Mouse (Mus musculus) embryonic facial prominence, embryonic 14.5 days (tissue): ENCODE results near the gene Ptprs. TPM values are rescaled to one million over a fixed set of nuclear protein-coding genes. Genes with fewer than 3 reads are reported as not detected.
A peak's percentile ranks its signal among the peaks of the same experiment; 100 is the strongest.
"Not testable (repeated sequence)": the region's sequence is repeated elsewhere in the genome, so short reads cannot be mapped to it uniquely, and the experiment has no call there.

Source experiments
- ATAC-seq: fragments of 200-750 bp; cut with Nextera tagmentation; 2 replicates; pipeline ENCODE4 v1.8.0; 2017; ENCODE audit warnings: low read depth, moderate number of reproducible peaks, moderate TSS enrichment
- DNase-seq: peaks from one replicate; pipeline ENCODE4 v3.0.0-alpha.2; 2015; ENCODE audit warnings: low spot score
- H3K27ac ChIP-seq: fragments of 300-500 bp; sonication (generic); replicated peaks from 2 replicates; pipeline ENCODE4 v1.5.1; 2014; ENCODE audit warnings: low read depth, mild to moderate bottlenecking, low read length, moderate library complexity
- H3K27me3 ChIP-seq: fragments of 300-500 bp; sonication (generic); replicated peaks from 2 replicates; pipeline ENCODE4 v1.6.1; 2014; ENCODE audit warnings: low read length; ENCODE audit not compliant: control insufficient read depth, insufficient read depth
- H3K36me3 ChIP-seq: fragments of 300-500 bp; sonication (generic); 2 replicates; pipeline ENCODE4 v1.6.1; 2014; ENCODE audit warnings: low read length, mixed read lengths; ENCODE audit not compliant: control insufficient read depth, insufficient read depth
- H3K4me1 ChIP-seq: fragments of 300-500 bp; sonication (generic); 2 replicates; pipeline ENCODE4 v1.6.1; 2014; ENCODE audit warnings: antibody characterized with exemption, low read length; ENCODE audit not compliant: control insufficient read depth, insufficient read depth
- H3K4me2 ChIP-seq: fragments of 300-500 bp; sonication (generic); 2 replicates; pipeline ENCODE4 v1.6.1; 2014; ENCODE audit warnings: low read depth, mild to moderate bottlenecking, low read length, moderate library complexity, mixed read lengths
- H3K4me3 ChIP-seq: fragments of 300-500 bp; sonication (generic); 2 replicates; pipeline ENCODE4 v1.5.1; 2014; ENCODE audit warnings: low read depth, mild to moderate bottlenecking, low read length
- H3K9ac ChIP-seq: fragments of 300-500 bp; sonication (generic); 2 replicates; pipeline ENCODE4 v1.6.1; 2014; ENCODE audit warnings: low read depth, mild to moderate bottlenecking, low read length, moderate library complexity, mixed read lengths
- H3K9me3 ChIP-seq: fragments of 300-500 bp; sonication (generic); 2 replicates; pipeline ENCODE4 v1.6.1; 2016; ENCODE audit warnings: low read length; ENCODE audit not compliant: control insufficient read depth
- WGBS: fragments of 180-500 bp; shearing (Covaris S2); extraction: QIAGEN DNeasy Blood & Tissue Kit; methylation state at CpG from one replicate; pipeline ENCODE4 v1.1.7; 2014; 5-methylcytosine and 5-hydroxymethylcytosine counted together
- polyA plus RNA-seq: library from polyadenylated mRNA; unstranded; fragments of >200 nt; fragmentation: Nextera tagmentation; extraction: Ambion mirVana; gene quantifications from 2 replicates; pipeline ENCODE4 v1.2.1, GENCODE M21; 2014

The Ptprs gene
- polyA plus RNA-seq, 1 experiment from 2014 or later: 104 TPM

DNA sequence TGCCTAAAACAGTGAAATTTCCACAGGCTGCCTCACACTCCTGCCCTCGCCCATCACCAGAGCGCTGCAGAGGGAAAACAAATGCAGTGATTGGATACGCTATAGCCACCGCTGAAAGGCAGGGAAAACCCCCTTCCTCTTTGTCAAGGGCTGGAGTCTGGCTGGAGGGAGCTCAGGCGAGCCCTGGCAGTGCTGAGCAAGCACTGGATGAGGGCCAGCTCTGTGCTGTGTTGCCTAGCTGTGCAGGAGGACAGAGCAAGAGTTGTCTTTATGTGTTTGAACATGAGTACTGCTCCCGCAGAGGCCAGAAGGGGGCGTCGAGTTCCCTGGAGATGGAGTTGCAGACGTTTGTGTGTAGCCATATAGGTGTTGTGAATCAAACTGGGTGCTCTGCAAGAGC lies 26.2 kb upstream of the Ptprs start:
- Histone ChIP-seq H3K4me3 (no peak overlapping the region), H3K27ac (no peak overlapping the region), H3K4me2 (no peak overlapping the region), H3K36me3 (no peaks in the 10 kb centered on the region), H3K9ac (no peak overlapping the region), H3K4me1 (peaks cover 5% of the 10 kb centered on the region), H3K27me3 (no peaks in the 10 kb centered on the region), H3K9me3 (peaks cover 13% of the 10 kb centered on the region)
- 36% methylated on average over 9 of the region's 9 CpGs for WGBS
- ATAC-seq (peak; percentile 19; the same call in 1 of the 2 replicates), DNase-seq (peak; percentile 75)

DNA sequence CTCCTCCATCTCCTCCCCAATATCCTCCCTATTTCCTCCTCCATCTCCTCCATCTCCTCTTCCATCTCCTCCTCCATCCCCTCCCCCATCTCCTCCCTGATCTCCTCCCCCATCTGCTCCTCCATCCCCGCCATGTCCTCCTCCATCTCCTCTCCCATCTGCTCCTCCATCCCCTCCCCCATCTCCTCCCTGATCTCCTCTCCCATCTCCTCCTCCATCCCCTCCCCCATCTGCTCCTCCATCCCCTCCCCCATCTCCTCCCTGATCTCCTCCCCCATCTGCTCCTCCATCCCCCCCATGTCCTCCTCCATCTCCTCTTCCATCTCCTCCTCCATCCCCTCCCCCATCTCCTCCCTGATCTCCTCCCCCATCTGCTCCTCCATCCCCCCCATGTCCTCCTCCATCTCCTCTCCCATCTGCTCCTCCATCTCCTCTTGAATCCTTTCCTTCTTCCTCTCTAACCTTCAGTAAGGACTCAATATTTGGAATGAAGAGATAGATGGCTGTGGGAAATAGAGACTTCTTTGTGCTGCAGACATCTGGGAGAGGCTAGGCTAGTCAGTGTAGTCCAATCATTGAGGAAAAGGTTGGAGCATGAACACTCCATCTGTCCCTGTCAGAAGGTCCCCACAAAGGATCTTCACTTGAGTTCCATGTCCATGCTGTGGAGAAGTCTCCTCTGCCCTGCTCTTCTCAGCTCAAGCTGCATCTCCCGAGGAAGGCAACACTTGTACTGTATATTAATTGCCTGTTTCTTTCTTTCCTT lies 25.5 kb upstream of the Ptprs start:
- peaks cover 13% of the 10 kb centered on the region for H3K9me3 ChIP-seq
- H3K4me2 ChIP-seq, H3K4me1 ChIP-seq, H3K9ac ChIP-seq, ATAC-seq, H3K27me3 ChIP-seq, H3K27ac ChIP-seq, DNase-seq, H3K4me3 ChIP-seq, H3K36me3 ChIP-seq: not testable (repeated sequence)
- WGBS: 53% methylated on average over 2 of the region's 2 CpGs

DNA sequence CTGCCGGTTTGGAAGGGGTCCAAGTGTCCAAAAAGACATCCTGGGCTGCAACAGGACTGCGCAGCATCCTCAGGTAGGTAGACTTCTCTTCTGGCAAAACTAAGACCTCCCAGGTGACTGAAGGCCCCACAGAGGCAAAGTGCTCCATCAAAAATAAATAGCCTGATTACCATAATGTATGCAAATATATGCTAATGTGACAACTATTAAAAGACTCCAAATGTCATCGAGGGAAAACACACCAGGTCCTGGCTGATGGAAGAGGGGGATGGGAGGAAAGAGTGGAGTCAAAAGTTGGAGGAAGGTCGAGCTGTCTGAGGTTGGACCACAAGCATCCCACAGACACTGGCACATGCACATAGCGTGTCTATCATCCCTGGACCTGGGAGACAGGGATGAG lies 22.9 kb upstream of the Ptprs start:
- 76% methylated on average over 5 of the region's 5 CpGs for WGBS
- Histone ChIP-seq H3K4me2 (no peak overlapping the region), H3K4me3 (no peak overlapping the region), H3K27me3 (no peaks in the 10 kb centered on the region), H3K27ac (no peak overlapping the region), H3K36me3 (no peaks in the 10 kb centered on the region), H3K4me1 (no peaks in the 10 kb centered on the region), H3K9me3 (peaks cover 27% of the 10 kb centered on the region), H3K9ac (no peak overlapping the region)
- ATAC-seq (no peak), DNase-seq (no peak)

DNA sequence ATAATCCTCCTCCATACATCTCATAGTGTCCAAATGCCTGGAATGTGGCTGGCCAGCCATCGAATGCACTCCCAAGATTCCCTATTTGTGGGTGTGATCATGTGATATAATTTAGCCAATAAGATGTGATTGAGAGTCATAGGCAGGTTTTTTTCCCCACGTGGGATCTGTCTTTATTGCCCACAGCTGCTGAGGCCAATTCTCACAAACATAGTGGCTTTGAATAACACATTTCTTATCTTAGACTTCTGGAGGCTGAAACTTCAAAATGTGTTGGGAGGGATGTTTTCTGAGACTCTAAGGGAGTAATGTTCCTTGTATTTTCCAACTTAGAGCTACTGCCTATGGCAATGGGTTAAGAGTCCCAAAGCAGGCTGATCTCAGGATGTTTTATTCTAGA lies 18.2 kb upstream of the Ptprs start:
- H3K27me3 ChIP-seq: no peaks in the 10 kb centered on the region
- 70% methylated on average over 2 of the region's 2 CpGs for WGBS
- no peak for ATAC-seq
- no peak overlapping the region for H3K4me3 ChIP-seq
- DNase-seq: no peak
- H3K4me2 ChIP-seq: no peak overlapping the region
- H3K9me3 ChIP-seq: peaks cover 55% of the 10 kb centered on the region
- H3K4me1 ChIP-seq: no peaks in the 10 kb centered on the region
- H3K9ac ChIP-seq: no peak overlapping the region
- H3K36me3 ChIP-seq: no peaks in the 10 kb centered on the region
- no peak overlapping the region for H3K27ac ChIP-seq

DNA sequence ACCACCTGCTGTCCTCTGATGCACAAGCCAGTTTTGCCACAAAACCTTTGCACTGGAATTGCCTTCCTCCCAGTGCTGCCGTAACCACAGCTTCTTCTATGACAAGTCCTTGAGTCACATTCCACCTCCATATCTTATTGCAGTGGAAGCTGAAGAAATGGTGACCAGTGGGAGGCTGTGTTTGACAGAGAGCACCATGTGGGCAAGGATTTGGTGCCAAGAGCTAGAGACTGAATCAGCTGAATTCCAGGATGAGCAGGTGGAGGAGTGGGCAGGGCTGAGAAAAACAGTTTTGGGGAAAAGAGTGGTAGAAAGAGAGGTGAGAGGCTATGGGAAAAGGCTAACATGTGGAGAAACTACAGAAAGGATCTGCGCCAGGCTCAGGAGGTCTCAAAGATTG lies 17.6 kb upstream of the Ptprs start:
- no peak for ATAC-seq
- Histone ChIP-seq H3K27me3 (no peaks in the 10 kb centered on the region), H3K36me3 (no peaks in the 10 kb centered on the region), H3K9ac (no peak overlapping the region), H3K4me3 (no peak overlapping the region), H3K27ac (no peak overlapping the region), H3K4me1 (no peaks in the 10 kb centered on the region), H3K9me3 (peaks cover 55% of the 10 kb centered on the region), H3K4me2 (no peak overlapping the region)
- WGBS: 98% methylated on average over 2 of the region's 2 CpGs
- DNase-seq: no peak

DNA sequence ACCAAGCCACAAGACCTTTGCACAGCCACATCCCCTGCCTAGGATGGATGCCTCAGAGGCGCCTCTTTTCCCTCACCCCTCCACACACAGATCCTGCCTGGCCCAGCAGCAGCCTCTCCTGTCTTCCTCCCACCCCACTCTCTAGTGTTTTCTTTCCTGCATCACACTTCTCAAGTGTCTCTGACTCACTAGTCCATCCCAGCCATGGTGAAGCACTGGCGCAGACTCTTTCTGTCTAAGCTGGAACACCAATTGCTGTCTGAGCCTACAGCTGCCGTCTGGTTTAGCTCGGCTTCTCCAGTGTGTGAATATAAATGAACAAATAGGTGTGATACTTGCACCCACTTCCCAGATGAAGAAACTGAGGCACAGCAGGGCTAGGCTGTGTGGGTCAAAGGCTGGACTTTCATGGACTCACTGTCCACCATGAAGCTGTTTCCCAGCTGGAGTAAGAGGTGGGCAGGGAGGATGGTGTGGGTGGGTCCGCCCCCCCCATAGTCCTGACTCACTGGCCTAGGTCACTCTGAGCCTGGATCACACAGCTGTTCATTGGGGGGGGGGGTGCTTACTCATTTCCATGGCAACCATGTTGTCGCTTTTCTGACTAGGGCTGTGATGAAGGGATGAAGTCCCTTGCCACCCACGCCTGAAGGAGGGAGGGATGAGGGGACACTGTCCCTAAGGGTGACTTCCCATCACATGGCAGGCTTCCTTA lies 14.3 kb upstream of the Ptprs start:
- H3K4me3 ChIP-seq: no peak overlapping the region
- no peak overlapping the region for H3K27ac ChIP-seq
- DNase-seq (no peak), ATAC-seq (no peak)
- H3K4me1 ChIP-seq: no peaks in the 10 kb centered on the region
- no peak overlapping the region for H3K9ac ChIP-seq
- H3K4me2 ChIP-seq: no peak overlapping the region
- H3K9me3 ChIP-seq: peaks cover 42% of the 10 kb centered on the region
- no peaks in the 10 kb centered on the region for H3K27me3 ChIP-seq
- no peaks in the 10 kb centered on the region for H3K36me3 ChIP-seq
- 82% methylated on average over 7 of the region's 7 CpGs for WGBS

DNA sequence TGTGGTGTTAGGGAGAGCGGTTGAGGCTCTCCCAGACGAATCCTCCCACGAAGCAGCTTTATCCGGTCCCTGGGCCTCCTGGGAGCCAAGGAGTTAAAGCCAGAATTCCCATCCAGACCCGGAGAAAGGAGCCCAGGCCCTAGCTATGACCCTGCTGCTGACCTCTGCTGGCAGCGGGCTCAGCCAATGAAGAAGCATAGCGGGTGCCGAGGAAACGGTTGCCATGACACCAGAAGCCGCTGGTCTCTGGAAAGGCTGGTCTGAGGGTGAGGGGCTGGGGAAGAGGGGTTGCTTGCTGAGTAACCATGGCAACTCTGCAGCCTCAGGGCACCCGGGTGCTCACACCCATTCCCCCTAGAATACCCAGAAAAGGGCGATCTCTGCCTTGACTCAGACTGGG lies 11.7 kb upstream of the Ptprs start:
- Histone ChIP-seq H3K9ac (peak overlapping the region; percentile 20; the same call in 1 of the 2 replicates), H3K36me3 (no peaks in the 10 kb centered on the region), H3K9me3 (peaks cover 19% of the 10 kb centered on the region), H3K27ac (no peak overlapping the region), H3K4me2 (peak overlapping the region; percentile 14; the same call in 1 of the 2 replicates), H3K4me1 (no peaks in the 10 kb centered on the region), H3K4me3 (no peak overlapping the region), H3K27me3 (no peaks in the 10 kb centered on the region)
- 5% methylated on average over 12 of the region's 12 CpGs for WGBS
- ATAC-seq (peak; percentile 13; the same call in 1 of the 2 replicates), DNase-seq (peak; percentile 64)

DNA sequence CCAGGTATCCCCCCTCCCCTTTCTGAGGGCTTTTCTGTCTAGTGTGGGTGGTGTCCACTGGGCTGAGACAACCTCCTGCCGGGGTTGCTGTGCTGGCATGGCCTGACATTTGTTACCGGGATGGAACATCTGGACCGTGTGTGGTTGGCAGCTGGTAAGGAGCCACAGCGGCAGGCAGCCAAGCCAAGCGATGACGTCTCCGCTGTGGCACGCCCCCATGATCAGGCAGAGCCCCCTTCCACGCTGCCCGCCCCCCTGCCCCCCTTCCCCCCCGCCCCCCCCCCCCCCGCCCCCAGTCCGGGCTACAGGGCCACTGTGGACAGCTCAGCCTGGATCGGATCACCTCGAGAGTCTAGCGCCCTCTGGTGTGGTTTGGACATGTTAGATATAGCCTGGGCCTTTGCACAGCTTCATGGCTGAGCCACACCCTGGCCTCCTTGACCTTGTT lies 11.2 kb upstream of the Ptprs start:
- Histone ChIP-seq H3K4me1 (no peaks in the 10 kb centered on the region), H3K27ac (peak overlapping the region; percentile 64), H3K4me3 (no peak overlapping the region), H3K9me3 (peaks cover 14% of the 10 kb centered on the region), H3K4me2 (peak overlapping the region; percentile 14; the same call in 1 of the 2 replicates), H3K27me3 (no peaks in the 10 kb centered on the region), H3K36me3 (no peaks in the 10 kb centered on the region), H3K9ac (no peak overlapping the region)
- 0% methylated on average over 5 of the region's 16 CpGs for WGBS
- DNase-seq (peak; percentile 83), ATAC-seq (peak; percentile 86)
